Mouse (Mus musculus): ENCODE data around the gene Frmd5.

GRCm38 (mm10) chr2:121596621-121597020 lies 210.3 kb downstream of the Frmd5 start:
- peak; percentile 32 for TF ChIP-seq CTCF (IDR thresholded peaks at IDR 0.05; ENCODE audit: low read depth)
- no peak for TF ChIP-seq EP300 (IDR thresholded peaks at IDR 0.05; ENCODE audit: low read depth)
